Mouse (Mus musculus) testis, adult 2 months (tissue): ENCODE data around the gene Tbc1d8.

Experiments
- CTCF ChIP-seq: fragments of 200-500 bp; IDR thresholded peaks from 2 replicates; pipeline ENCODE4 v1.5.1; 2012; ENCODE audit warnings: low read depth, mild to moderate bottlenecking, inconsistent platforms, low read length, moderate library complexity; ENCODE audit not compliant: control insufficient read depth, insufficient read depth, insufficient replicate concordance
- POLR2A ChIP-seq: fragments of 200-500 bp; IDR thresholded peaks from 2 replicates; pipeline ENCODE4 v1.6.1; 2012; ENCODE audit warnings: low read depth, mild to moderate bottlenecking, inconsistent platforms, low read length, moderate library complexity; ENCODE audit not compliant: control insufficient read depth

- TF ChIP-seq POLR2A, result no peak
- TF ChIP-seq CTCF, result no peak
Observed at GRCm38 (mm10) chr1:39493165-39493564, 14.6 kb upstream of the Tbc1d8 start.
